Mouse (Mus musculus): Measurements from ENCODE around the gene Vax2.

DNA sequence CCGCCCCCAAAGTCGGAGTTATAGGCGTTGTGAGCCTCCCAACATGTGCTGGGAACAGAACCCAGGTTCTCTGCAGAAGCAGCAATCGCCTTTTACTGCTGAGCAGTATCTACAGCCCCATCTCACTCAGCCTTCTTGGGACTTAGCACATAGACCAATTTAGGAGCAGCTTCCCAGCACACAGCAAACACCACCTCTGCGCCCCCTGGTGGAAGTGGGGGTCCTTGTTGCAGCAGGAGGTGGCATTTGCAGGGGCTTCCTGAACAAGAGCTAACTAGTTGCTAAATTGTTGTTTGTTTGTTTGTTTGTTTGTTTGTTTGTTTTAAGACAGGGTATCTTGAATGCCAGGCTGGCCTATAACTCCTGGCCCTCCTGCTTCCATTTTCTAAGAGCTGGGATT is 20.1 kb downstream of the Vax2 start:
- TF ChIP-seq CHD2 (IDR thresholded peaks at IDR 0.05; ENCODE audit: low read depth, low read length) (no peak), ZNF384 (IDR thresholded peaks at IDR 0.05; ENCODE audit: low read depth, low read length) (no peak), HCFC1 (IDR thresholded peaks at IDR 0.05; ENCODE audit: borderline replicate concordance, insufficient read depth, low read length) (no peak)

Data from ES-E14 (cell line).